Mouse (Mus musculus) megakaryocyte progenitor cell, adult 5-6 weeks (primary cell): ENCODE measurements around the gene Atp5g2. TPM values are rescaled to one million over a fixed set of nuclear protein-coding genes. Genes with fewer than 3 reads are reported as not detected.
A peak's percentile ranks its signal among the peaks of the same experiment; 100 is the strongest.

Experiments
- ATAC-seq: replicated peaks from 2 replicates; pipeline ENCODE4 v1.8.0; 2016; ENCODE audit warnings: mild to moderate bottlenecking, moderate TSS enrichment, inconsistent platforms; ENCODE audit not compliant: poor library complexity
- total RNA-seq, 2 experiments: library from RNA; stranded (forward) in 1 of 2; stranded (reverse) in 1 of 2; fragments of 157-497, 149-512 nt in 1 of 2; fragments of 200-1000 nt in 1 of 2; gene quantifications; 2 replicates each; pipeline versions ENCODE4 v1.2.3 to v1.2.4; 2015 to 2017

The Atp5g2 gene
- total RNA-seq (2015), result 58.2 and 76.2 TPM in 2 replicates
- total RNA-seq (2017), result 57.1 and 73.8 TPM in 2 replicates

- no peak for ATAC-seq
Observed at GRCm38 (mm10) chr15:102672215-102673071, at the start of gene Atp5g2. Gene Atp5g2, minus strand, starts transcription at chr15:102672352.

DNA sequence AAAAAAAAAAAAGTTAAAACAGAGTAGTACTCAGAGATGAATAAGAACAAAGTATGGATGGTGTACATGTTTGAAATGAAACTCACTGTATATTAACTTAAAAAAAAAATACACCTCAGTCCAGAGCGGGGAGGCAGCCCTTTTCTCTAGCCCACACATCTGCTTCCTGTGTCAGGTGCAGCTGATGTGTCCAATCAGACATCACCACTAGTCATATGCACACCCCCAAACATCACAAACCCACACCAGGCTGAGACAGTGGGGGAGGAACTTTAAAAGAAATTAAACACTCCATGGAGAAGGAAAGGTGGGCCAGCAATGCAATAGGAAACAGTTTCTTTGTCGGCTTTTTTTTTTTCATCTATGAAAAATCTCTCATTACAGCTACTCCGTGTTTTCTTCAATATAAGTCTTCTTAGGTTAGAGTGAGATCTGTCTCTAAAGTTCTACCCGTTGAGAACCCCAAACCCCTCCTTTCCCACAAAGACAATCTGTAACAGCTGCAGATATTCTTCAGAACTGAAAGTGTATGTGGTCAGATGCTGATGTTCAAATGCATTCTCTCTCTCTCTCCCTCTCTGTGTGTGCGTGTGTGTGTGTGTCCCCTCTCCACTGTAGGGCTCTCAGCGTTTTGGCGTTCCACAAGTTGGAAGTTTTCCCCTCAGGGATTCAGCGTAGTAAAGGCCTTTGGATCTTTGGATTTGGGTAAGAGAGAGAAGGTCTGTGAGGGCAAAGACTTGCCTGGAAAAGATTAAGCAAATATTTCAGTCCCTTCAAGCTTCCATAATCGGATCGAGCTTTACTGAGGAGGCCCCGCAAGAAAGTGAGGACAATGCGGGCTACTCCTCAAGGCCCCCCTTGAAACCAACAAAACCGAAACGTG is 49.1 kb upstream of the Atp5g2 start:
- peak; percentile 19; the same call in 1 of the 2 replicates for ATAC-seq

DNA sequence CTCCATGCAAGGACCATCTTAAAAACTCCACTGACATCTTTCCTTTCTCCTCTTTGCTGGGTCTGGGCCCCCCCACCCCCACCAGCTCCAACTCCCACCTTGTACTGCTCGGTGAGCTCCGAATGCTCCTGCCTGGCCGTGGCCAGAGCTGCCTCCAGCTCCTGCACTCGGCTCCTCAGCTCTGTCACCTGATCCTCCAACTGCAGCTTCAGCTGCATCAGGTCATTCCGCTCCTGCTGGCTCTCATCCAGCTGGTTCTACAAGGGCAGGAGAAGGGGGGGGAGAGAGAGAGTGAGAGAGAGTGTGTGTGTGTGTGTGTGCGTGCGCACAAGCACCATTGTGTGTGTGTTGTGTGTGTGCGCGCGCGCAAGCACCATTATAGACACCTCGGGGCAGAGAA is 44.0 kb upstream of the Atp5g2 start:
- no peak for ATAC-seq

DNA sequence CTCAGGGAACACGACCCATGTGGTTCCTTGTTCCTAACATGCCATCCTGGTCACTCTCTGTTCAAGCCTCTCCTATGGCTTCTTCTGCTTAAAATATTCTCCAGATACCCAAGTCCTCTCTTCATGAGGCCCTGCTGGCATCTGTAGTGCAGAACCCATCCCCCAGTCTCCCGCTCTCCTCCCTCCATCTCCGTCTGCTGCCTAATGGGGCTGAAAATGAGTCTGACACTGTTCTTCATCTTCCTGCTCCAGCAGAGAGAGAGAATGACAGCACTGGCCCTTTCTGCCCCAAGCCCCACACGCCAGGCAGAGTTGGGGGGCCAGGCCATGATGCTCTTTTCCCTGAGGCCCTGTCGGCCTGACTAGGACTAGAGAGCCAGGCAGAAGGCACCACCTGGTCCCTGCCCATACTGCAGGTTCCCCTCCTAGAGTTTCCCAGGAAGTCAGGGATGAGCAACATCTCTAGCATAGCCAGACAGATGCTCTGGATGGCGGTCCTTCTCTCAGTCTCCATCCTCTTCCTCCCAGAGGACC is 35.7 kb upstream of the Atp5g2 start:
- ATAC-seq, result no peak

GRCm38 (mm10) chr15:102705923-102706503 is 33.9 kb upstream of the Atp5g2 start:
- ATAC-seq, result no peak

- ATAC-seq, result no peak
Observed at GRCm38 (mm10) chr15:102705226-102705894, 33.2 kb upstream of the Atp5g2 start.

DNA sequence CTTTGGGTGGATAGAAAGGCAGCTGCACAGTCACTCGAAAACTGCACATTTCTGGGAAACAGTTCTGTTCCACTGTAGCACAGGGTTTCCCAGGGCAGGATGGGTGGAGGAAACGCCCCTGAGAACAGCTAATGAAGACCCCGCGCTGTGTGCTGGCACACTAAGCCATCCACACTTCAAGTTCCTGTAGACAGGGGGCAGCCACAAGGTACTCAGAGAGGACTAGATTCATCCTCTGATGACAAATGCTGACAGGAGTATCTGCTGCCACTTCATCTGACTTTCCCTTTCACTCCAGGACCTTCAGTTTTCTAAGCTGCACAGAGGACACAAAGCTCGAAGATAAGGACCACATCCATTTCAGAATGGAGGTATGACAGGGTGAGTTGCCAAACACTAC is 32.7 kb upstream of the Atp5g2 start:
- no peak for ATAC-seq

DNA sequence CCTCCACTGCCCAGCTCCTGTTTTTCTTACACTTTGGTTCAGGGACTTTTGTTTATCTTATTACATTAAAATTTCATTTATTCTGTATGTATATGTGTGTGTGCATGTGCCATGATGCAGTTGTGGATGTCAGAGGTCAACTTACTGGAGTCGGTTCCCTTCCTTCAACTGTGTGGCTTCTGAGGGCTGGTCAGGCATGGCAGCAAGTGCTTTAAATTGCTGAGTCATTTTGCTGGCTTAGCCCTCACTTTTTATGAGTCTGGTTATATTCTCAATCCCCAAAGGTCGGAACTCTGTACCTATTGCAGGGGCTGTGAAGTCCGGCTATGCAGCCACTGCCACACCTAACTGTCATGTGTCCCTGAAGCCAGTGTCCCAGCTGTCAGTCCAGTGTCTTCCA is 30.8 kb upstream of the Atp5g2 start:
- no peak for ATAC-seq

- ATAC-seq, result peak; percentile 79
Observed at GRCm38 (mm10) chr15:102698193-102698592, 26.0 kb upstream of the Atp5g2 start.

DNA sequence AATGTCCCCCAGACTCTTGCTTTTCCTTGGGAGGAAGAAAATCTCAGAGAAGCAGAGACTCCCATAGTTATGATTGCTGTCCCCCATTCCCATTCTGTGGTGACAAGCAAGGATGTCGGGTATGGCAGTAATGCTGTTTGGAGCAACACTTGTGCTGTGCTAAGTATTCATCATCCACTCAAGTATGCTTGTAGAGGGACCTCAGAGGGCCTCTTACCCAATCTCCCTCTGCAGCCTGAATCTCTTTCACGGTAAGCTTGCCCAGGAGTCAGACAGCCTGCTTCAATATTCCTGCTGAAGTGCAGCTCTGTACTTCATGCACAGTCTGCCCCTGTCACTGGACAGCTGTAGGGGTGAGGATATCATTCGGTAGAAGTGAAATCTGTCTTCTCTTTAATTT is 24.7 kb upstream of the Atp5g2 start:
- ATAC-seq, result no peak

DNA sequence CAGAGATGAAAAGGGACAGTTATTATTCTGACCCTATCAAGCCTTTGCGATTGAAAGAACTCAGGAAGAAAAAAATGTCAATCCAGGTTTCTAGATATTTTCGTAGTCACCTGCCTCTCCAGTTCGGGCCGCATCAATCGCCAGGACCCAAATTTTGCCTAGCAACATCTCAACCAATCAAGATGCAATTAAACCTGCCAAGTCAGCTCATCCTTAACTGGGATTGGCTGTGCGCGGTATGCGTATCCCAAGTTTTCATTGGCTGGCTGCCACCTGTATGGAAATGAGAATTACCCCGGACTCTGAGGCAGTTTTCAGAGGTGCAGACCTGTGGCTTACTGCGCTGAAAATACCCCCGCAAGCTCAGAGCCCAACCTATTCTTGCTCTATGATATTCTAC is 21.4 kb upstream of the Atp5g2 start:
- no peak for ATAC-seq

DNA sequence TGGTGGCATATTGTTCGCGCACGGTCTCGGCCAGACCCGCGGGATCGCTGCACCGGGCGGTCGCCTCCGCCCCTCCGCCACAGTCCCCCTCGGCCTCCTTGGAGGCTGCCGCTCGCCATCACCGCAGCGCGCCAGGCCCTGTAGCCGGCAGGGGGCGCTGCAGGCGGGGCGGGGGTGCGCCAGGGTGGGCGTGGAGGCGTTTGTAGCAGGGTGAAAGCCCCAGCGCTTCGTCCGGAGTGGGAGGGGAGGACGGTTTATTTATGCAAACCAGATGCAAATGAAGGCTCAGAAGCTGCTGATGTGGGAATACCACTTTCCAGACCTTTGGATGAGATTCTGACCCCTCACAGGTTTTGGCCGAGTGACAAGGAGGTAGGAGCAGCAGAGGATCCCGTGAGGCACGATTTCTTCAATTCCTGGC is 20.8 kb upstream of the Atp5g2 start:
- peak; percentile 68 for ATAC-seq

GRCm38 (mm10) chr15:102692321-102692804 is 20.2 kb upstream of the Atp5g2 start:
- peak; percentile 18; the same call in 1 of the 2 replicates for ATAC-seq

DNA sequence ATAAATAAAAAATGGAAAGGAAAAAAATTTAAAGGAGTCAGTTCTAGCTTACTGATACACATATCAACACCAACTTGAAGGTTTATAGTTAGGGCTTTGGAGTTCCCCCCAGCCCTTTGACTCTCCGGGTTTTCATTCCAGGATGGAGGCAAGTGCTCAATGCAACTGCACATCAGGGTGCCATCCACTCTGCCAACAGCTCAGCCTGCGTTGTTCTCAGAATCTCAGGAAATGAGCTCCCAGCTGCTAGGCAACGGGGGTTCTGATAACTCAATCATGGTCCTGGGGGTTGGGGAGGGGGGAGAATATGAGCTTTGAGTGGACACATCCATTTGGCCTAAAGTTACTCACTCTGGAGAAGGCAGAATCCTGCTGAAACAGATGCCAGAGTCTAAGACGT is 13.6 kb upstream of the Atp5g2 start:
- no peak for ATAC-seq

GRCm38 (mm10) chr15:102683670-102684069 is 11.5 kb upstream of the Atp5g2 start:
- peak; percentile 93 for ATAC-seq

DNA sequence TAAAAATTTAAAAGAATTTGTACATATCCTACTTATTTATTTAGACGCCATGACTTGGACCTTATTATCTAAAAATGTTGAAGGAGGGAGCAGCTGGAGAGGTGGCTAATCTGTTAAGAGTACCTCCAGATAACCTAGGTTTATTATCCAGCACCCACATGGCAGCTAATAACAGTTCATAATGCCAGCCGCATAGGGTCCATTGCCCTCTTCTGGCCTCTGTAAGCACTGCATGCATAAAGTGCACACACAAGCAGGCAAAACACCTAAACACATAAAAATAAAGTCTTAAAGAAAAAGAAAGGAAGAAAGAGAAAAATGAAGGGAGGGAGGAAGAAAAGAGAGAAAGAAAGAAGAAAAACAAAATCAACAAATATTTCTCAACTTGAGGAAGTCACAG is 4.2 kb upstream of the Atp5g2 start:
- peak; percentile 74 for ATAC-seq

- no peak for ATAC-seq
Observed at GRCm38 (mm10) chr15:102673548-102673947, 1.4 kb upstream of the Atp5g2 start.

GRCm38 (mm10) chr15:102671721-102672214 is 384 bp downstream of the Atp5g2 start:
- ATAC-seq, result peak; percentile 24

GRCm38 (mm10) chr15:102670767-102671575 is 1.2 kb downstream of the Atp5g2 start:
- peak; percentile 97 for ATAC-seq
